Mouse (Mus musculus): Measurements from ENCODE around the gene 4930544D05Rik. TPM values are rescaled to one million over a fixed set of nuclear protein-coding genes. Genes with fewer than 3 reads are reported as not detected.

4930544D05Rik gene
- total RNA-seq, 1 experiment: 0.45 TPM

DNA sequence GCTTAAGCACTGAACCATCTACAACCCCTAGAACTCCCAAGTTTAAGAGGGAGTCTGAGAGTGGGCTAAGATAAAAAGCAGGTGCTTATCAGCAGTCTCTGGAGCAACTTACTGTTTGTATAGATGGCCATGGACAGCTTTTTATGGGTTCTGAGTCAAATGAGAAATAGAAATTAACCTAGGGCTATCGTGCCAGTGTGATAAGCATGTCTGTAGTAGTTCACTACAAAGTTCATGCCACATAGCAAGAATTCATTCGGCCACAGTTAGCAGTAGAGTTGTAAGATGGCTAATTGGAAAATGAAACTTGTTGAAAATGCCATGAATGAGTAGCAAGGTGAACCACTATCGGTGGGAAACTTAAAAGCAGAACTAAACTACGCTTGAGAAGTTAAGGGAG lies 32.9 kb downstream of the 4930544D05Rik start:
- H3K9ac ChIP-seq (ENCODE audit: insufficient read depth, low read depth, low read length, poor library complexity, severe bottlenecking): peak overlapping the region; percentile 14; the same call in 1 of the 2 replicates
- H3K4me1 ChIP-seq (ENCODE audit: control insufficient read depth in 2 of 2, insufficient read depth in 2 of 2, low read length in 2 of 2, poor library complexity in 1 of 2): peaks cover 0 to 10% of the 10 kb centered on the region in 2 experiments; a peak in 2 of 4 replicates
- H3K27ac ChIP-seq (ENCODE audit: insufficient read depth, low read depth, low read length, poor library complexity, severe bottlenecking): no peak overlapping the region
- no peak for DNase-seq (ENCODE audit: low read depth, low spot score)
- in situ Hi-C loops (cut with MboI; ENCODE audit: low sequenced_read_pairs in 2 of 2, unreplicated experiment in 2 of 2): no loop called here
- H3K4me3 ChIP-seq (ENCODE audit: insufficient read depth in 1 of 2, low read depth in 1 of 2, low read length in 2 of 2, poor library complexity in 1 of 2, severe bottlenecking in 1 of 2): peak overlapping the region; percentile 78 to 85; a peak in 2 of 4 replicates
- peaks cover 59% of the 10 kb centered on the region for H3K36me3 ChIP-seq (ENCODE audit: control insufficient read depth, insufficient read depth, low read length, poor library complexity, severe bottlenecking)
- no peak for TF ChIP-seq CHD2 (IDR thresholded peaks at IDR 0.05; ENCODE audit: low read depth, low read length)
- TF ChIP-seq MAFK (IDR thresholded peaks at IDR 0.05; ENCODE audit: insufficient read depth, low read depth, low read length): no peak
- TF ChIP-seq HCFC1 (IDR thresholded peaks at IDR 0.05; ENCODE audit: borderline replicate concordance, insufficient read depth, low read length): no peak
- H3K9me3 ChIP-seq (ENCODE audit: control insufficient read depth, insufficient read depth, low read depth, low read length): no peaks in the 10 kb centered on the region

DNA sequence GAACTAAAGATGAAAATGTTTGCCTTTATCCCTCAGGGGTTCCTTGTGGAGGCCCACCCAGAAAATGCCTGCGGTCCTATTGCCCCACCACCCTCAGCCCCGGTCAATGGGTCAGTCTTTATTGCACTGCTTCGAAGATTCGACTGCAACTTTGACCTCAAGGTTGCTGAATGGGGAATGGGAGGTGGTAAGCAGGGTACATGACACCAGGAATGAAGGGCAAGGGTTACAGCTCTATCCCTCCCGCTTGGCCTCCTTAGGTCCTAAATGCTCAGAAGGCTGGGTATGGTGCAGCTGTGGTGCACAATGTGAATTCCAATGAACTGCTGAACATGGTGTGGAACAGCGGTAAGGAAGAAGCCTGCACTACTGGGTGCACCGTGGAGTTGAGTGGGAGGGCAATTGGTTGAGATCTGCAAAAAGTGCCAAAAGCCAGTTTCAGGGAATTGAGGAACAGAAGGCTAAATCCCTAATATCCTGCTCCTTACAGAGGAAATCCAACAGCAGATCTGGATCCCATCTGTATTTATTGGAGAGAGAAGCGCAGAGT lies 33.6 kb downstream of the 4930544D05Rik start:
- Histone ChIP-seq H3K4me3 (ENCODE audit: insufficient read depth in 1 of 2, low read depth in 1 of 2, low read length in 2 of 2, poor library complexity in 1 of 2, severe bottlenecking in 1 of 2) (no peak overlapping the region), H3K36me3 (ENCODE audit: control insufficient read depth, insufficient read depth, low read length, poor library complexity, severe bottlenecking) (peaks cover 61% of the 10 kb centered on the region), H3K9me3 (ENCODE audit: control insufficient read depth, insufficient read depth, low read depth, low read length) (no peaks in the 10 kb centered on the region), H3K9ac (ENCODE audit: insufficient read depth, low read depth, low read length, poor library complexity, severe bottlenecking) (no peak overlapping the region), H3K27ac (ENCODE audit: insufficient read depth, low read depth, low read length, poor library complexity, severe bottlenecking) (no peak overlapping the region), H3K4me1 (ENCODE audit: control insufficient read depth in 2 of 2, insufficient read depth in 2 of 2, low read length in 2 of 2, poor library complexity in 1 of 2) (peaks cover 0 to 10% of the 10 kb centered on the region in 2 experiments; a peak in 2 of 4 replicates)
- TF ChIP-seq MAFK (IDR thresholded peaks at IDR 0.05; ENCODE audit: insufficient read depth, low read depth, low read length) (no peak), HCFC1 (IDR thresholded peaks at IDR 0.05; ENCODE audit: borderline replicate concordance, insufficient read depth, low read length) (no peak), CHD2 (IDR thresholded peaks at IDR 0.05; ENCODE audit: low read depth, low read length) (no peak), ZC3H11A (IDR thresholded peaks at IDR 0.05; ENCODE audit: borderline replicate concordance, low read depth, low read length) (no peak), ZNF384 (IDR thresholded peaks at IDR 0.05; ENCODE audit: low read depth, low read length) (no peak)
- no peak for DNase-seq (ENCODE audit: low read depth, low spot score)
- in situ Hi-C loops (cut with MboI; ENCODE audit: low sequenced_read_pairs in 2 of 2, unreplicated experiment in 2 of 2): no loop called here

DNA sequence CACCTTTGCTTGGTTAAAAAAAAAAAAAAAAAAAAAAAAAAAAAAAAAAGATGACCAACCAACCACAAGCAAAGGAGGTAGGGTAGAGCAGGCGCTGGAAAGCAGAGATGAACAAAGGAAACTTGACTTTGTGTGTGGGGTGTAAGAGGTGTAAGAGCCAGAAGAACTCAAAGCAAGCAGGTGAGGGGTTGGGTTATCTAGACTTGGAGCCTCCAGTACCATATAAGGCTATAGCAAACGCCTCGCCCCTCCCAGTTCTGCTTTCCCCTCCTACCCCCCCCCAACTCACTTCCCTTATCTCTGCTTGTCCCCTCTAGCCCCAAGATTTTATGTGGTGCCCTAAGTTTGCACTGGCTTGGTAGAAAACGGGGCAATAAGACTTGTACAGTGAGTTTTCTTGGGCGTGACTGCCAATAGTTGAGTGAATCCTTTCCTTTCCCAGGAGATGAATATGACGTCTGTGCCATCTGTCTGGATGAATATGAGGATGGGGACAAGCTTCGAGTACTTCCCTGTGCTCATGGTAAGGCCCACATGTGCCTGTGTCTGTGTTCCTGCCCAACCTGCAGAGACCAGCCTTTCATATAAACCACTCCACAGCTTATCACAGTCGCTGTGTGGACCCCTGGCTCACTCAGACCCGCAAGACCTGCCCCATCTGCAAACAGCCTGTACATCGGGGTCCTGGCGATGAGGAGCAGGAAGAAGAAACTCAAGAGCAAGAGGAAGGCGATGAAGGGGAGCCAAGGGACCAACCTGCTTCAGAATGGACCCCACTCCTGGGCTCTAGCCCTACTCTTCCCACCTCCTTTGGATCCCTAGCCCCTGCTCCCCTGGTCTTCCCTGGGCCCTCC lies 34.9 kb downstream of the 4930544D05Rik start:
- in situ Hi-C loops (cut with MboI; ENCODE audit: low sequenced_read_pairs in 2 of 2, unreplicated experiment in 2 of 2): no loop called here
- Histone ChIP-seq H3K4me1 (ENCODE audit: control insufficient read depth in 2 of 2, insufficient read depth in 2 of 2, low read length in 2 of 2, poor library complexity in 1 of 2) (peaks cover 0 to 5% of the 10 kb centered on the region in 2 experiments; a peak in 2 of 4 replicates), H3K9ac (ENCODE audit: insufficient read depth, low read depth, low read length, poor library complexity, severe bottlenecking) (no peak overlapping the region), H3K9me3 (ENCODE audit: control insufficient read depth, insufficient read depth, low read depth, low read length) (no peaks in the 10 kb centered on the region), H3K36me3 (ENCODE audit: control insufficient read depth, insufficient read depth, low read length, poor library complexity, severe bottlenecking) (peaks cover 48% of the 10 kb centered on the region), H3K4me3 (ENCODE audit: insufficient read depth in 1 of 2, low read depth in 1 of 2, low read length in 2 of 2, poor library complexity in 1 of 2, severe bottlenecking in 1 of 2) (no peak overlapping the region), H3K27ac (ENCODE audit: insufficient read depth, low read depth, low read length, poor library complexity, severe bottlenecking) (no peak overlapping the region; the same call in 1 of the 2 replicates)
- TF ChIP-seq ZNF384 (IDR thresholded peaks at IDR 0.05; ENCODE audit: low read depth, low read length) (peak; percentile 88), MAFK (IDR thresholded peaks at IDR 0.05; ENCODE audit: insufficient read depth, low read depth, low read length) (no peak)
- no peak for DNase-seq (ENCODE audit: low read depth, low spot score)

DNA sequence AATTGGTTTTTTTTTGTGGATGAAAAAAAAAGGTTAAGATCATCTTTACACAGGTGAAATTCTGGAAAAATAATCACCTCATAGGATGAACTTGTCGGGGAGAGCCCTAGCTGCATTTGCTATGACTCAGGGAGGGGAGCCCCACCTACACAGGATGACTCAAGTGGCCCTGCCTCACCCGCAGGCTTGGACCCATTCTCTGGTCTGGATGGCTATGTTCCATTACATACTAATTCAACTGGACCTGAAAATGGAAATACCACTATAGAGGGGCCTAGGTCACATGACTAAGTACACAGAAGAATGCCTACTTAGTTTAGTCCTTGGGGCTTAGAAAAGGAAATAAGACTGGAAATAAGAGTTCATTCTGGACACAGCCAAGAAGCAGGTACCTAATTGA lies 35.7 kb downstream of the 4930544D05Rik start:
- H3K9me3 ChIP-seq (ENCODE audit: control insufficient read depth, insufficient read depth, low read depth, low read length): no peaks in the 10 kb centered on the region
- no peak overlapping the region for H3K27ac ChIP-seq (ENCODE audit: insufficient read depth, low read depth, low read length, poor library complexity, severe bottlenecking)
- TF ChIP-seq ZNF384 (IDR thresholded peaks at IDR 0.05; ENCODE audit: low read depth, low read length): no peak
- TF ChIP-seq CHD2 (IDR thresholded peaks at IDR 0.05; ENCODE audit: low read depth, low read length): no peak
- H3K9ac ChIP-seq (ENCODE audit: insufficient read depth, low read depth, low read length, poor library complexity, severe bottlenecking): no peak overlapping the region
- H3K4me1 ChIP-seq (ENCODE audit: control insufficient read depth in 2 of 2, insufficient read depth in 2 of 2, low read length in 2 of 2, poor library complexity in 1 of 2): peaks cover 0 to 2% of the 10 kb centered on the region in 2 experiments; a peak in 1 of 4 replicates
- in situ Hi-C loops (cut with MboI; ENCODE audit: low sequenced_read_pairs in 2 of 2, unreplicated experiment in 2 of 2): no loop called here
- peaks cover 44% of the 10 kb centered on the region for H3K36me3 ChIP-seq (ENCODE audit: control insufficient read depth, insufficient read depth, low read length, poor library complexity, severe bottlenecking)
- no peak overlapping the region for H3K4me3 ChIP-seq (ENCODE audit: insufficient read depth in 1 of 2, low read depth in 1 of 2, low read length in 2 of 2, poor library complexity in 1 of 2, severe bottlenecking in 1 of 2)
- DNase-seq (ENCODE audit: low read depth, low spot score): no peak

Measured in ES-E14 (cell line).